Mouse (Mus musculus): Measurements from ENCODE around the gene Tdrd6.

DNA sequence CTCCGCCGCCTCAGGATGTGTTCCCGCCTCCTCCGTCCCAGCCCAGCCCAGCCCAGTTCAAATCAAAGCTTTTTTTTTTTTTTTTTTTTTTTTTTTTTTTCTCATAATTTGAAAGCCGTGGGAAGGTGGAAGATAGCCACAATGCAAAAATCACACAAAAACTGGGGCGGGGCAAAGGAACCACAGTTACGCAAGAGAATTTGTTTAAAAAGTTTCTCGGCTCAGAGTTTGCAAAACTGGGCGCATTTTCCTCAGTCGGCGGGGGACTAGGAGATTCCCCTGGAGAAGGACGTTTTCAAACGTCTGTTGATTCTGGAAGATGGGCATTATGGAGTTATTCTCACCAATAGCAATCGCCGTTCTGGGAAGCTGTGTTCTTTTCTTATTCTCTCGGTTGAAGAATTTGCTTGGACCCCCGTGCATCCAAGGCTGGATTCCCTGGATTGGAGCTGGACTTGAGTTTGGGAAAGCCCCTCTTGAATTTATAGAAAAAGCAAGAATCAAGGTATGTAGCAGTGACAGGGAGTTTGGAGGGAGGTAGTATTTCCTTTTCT, 37.3 kb upstream of the Tdrd6 start, which contains the start of gene Cyp39a1:
- TF ChIP-seq CTCF (IDR thresholded peaks at IDR 0.05; ENCODE audit: low read depth, low read length) (no peak), POLR2A (IDR thresholded peaks at IDR 0.05; ENCODE audit: borderline replicate concordance, low read depth, low read length) (no peak)

Data from bone marrow macrophage, adult 2 months (primary cell).